Mouse (Mus musculus): Measurements from ENCODE around the gene Mta1. TPM values are rescaled to one million over a fixed set of nuclear protein-coding genes. Genes with fewer than 3 reads are reported as not detected.

Mta1 gene
- polyA plus RNA-seq, 1 experiment = 47.6 TPM

DNA sequence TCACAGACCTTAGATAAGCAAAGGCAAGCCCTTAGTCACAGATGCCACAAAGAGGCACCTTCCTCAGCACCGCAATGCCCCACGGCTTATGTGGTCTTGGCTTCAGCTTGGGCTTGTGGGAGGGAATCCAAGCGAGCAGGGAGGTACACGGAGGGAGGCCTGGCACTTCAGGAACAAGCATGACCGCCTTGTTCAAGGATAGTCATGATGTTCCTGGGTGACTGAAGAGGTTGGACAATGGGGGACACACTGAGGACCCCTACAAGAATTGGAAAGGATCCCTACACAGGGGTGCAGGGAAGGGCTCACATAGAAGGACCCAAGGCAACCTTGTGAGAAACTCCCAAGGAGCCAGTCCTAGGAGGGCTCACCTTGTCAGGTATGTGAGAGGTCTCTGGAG lies 1.0 kb upstream of the Mta1 start:
- Histone ChIP-seq H3K4me3 (ENCODE audit: low read depth, low read length) (no peak overlapping the region), H3K36me3 (ENCODE audit: control insufficient read depth, insufficient read depth, low read length) (no peaks in the 10 kb centered on the region), H3K4me1 (ENCODE audit: control insufficient read depth, insufficient read depth, insufficient read length, low read length) (peaks cover 8% of the 10 kb centered on the region), H3K27ac (ENCODE audit: insufficient read depth, low read depth, low read length) (no peak overlapping the region), H3K27me3 (ENCODE audit: control insufficient read depth, insufficient read depth, low read length) (no peaks in the 10 kb centered on the region; the same call in 1 of the 2 replicates)
- 86% methylated on average over 5 of the region's 5 CpGs for whole genome bisulfite sequencing
- TF ChIP-seq CTCF (IDR thresholded peaks at IDR 0.05; ENCODE audit: extremely low read depth, insufficient read length, insufficient replicate concordance, low read depth, low read length) (no peak), POLR2A (IDR thresholded peaks at IDR 0.05; ENCODE audit: low read depth, low read length) (no peak)

DNA sequence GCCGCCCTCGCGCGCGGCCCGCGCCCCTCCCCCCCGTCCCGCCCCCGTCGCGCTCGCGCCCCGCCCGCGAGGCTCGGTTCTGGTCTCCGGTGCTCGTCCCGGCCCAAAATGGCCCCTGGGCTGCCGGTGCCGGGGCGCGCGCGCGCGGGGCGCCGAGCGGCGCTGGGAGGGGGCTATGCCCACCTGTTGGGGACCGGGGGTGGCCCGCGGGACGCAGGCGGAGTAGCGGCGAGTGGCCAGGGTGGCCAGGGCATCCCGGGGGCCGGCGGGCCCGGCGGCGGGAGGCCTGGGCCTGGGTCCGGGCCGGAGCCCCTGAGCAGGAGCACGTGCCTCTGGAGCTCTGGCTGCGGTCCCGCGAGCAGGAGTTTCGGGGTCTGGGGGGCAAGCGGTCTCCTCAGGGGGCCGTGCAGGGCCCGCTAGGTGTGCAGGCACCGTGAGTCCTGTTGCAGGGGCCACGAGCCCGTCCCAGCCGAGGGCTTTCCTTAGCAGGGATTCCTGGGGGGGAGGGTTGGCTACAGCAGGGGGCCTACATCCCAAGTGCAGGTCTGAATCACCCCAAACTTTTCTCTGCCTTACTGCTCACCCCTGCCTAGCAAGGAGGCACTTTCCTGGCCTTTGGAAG lies 563 bp downstream of the Mta1 start:
- no peak for TF ChIP-seq POLR2A (IDR thresholded peaks at IDR 0.05; ENCODE audit: low read depth, low read length)
- TF ChIP-seq CTCF (IDR thresholded peaks at IDR 0.05; ENCODE audit: extremely low read depth, insufficient read length, insufficient replicate concordance, low read depth, low read length) = no peak
- Histone ChIP-seq H3K36me3 (ENCODE audit: control insufficient read depth, insufficient read depth, low read length) (no peaks in the 10 kb centered on the region), H3K27ac (ENCODE audit: insufficient read depth, low read depth, low read length) (no peak overlapping the region), H3K4me3 (ENCODE audit: low read depth, low read length) (peak overlapping the region; percentile 91), H3K4me1 (ENCODE audit: control insufficient read depth, insufficient read depth, insufficient read length, low read length) (peaks cover 8% of the 10 kb centered on the region), H3K27me3 (ENCODE audit: control insufficient read depth, insufficient read depth, low read length) (no peaks in the 10 kb centered on the region; the same call in 1 of the 2 replicates)
- WGBS = under 1% methylated on average over 60 of the region's 60 CpGs

DNA sequence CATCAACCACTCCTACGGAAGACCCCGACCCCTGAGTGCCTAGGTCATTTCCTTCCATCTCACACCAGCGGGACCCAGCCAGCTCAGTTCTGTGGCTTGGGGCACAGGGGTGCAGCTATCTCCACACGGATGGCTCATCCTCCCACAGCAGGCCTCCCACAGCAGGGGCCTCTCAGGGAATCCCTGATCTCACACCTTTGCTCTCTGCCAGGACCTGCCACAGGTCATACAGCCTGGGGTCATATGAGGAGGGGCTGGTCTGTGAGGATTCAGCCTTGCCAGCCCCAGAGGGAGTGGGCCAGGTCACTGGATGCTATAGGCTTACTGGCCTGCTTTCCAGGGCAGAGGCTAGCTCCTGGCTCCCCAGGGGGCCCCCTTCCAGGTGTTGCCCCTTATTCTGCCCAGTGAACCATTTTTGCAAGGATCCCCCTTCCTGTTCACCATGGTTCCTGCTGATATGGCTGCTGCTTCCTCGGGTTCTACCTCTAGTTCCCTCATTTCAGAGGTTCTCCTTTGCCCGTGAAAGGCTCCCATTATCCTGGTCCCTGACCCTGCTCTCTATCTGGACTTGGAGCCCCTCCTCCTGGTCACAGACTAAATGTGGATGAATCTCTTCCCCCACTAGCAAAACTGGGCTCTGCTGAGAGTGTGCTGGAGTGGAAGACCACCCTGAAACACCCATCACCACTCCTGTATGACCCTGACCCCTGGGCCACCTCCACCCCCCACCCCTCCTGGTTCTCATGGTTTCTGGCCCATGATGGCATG lies 1.6 kb downstream of the Mta1 start:
- peak overlapping the region; percentile 91; the same call in 1 of the 2 replicates for H3K4me3 ChIP-seq (ENCODE audit: low read depth, low read length)
- TF ChIP-seq POLR2A (IDR thresholded peaks at IDR 0.05; ENCODE audit: low read depth, low read length) = no peak
- TF ChIP-seq CTCF (IDR thresholded peaks at IDR 0.05; ENCODE audit: extremely low read depth, insufficient read length, insufficient replicate concordance, low read depth, low read length) = no peak
- no peaks in the 10 kb centered on the region for H3K36me3 ChIP-seq (ENCODE audit: control insufficient read depth, insufficient read depth, low read length)
- 43% methylated on average over 6 of the region's 6 CpGs for WGBS
- H3K4me1 ChIP-seq (ENCODE audit: control insufficient read depth, insufficient read depth, insufficient read length, low read length) = peaks cover 13% of the 10 kb centered on the region
- no peaks in the 10 kb centered on the region; the same call in 1 of the 2 replicates for H3K27me3 ChIP-seq (ENCODE audit: control insufficient read depth, insufficient read depth, low read length)
- no peak overlapping the region for H3K27ac ChIP-seq (ENCODE audit: insufficient read depth, low read depth, low read length)

DNA sequence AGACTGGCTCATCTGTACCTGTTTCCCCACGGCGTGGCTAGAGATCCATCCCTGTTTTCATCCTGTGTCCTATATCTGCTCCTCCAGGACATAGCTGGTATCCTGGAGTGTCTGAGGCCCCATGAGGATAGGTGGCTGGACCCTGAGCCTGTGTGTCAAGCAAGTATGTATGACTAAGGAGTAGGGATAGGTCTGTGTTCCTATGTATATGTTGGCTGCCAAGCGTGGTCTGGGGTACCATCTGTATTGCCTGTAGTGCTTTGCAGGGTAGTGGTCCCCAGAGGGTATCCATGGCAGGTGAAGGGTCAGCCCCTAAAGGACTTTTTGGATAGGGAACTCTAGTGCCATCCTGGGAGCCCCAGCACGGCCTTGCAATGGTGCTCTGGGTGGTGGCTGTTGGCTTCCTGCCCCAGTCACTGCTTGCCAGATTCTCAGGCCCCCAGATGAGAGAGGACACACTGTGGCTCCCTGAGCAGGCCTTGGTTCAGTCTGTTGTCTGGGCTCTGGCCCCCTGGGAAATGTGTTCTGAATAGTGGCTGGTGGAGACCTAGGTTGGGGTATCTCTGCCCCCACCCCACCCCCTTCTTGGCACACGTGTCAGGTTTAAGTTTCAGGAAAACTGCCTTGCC lies 2.5 kb downstream of the Mta1 start:
- no peaks in the 10 kb centered on the region for H3K36me3 ChIP-seq (ENCODE audit: control insufficient read depth, insufficient read depth, low read length)
- H3K27ac ChIP-seq (ENCODE audit: insufficient read depth, low read depth, low read length) = no peak overlapping the region
- peaks cover 13% of the 10 kb centered on the region for H3K4me1 ChIP-seq (ENCODE audit: control insufficient read depth, insufficient read depth, insufficient read length, low read length)
- no peak for TF ChIP-seq CTCF (IDR thresholded peaks at IDR 0.05; ENCODE audit: extremely low read depth, insufficient read length, insufficient replicate concordance, low read depth, low read length)
- TF ChIP-seq POLR2A (IDR thresholded peaks at IDR 0.05; ENCODE audit: low read depth, low read length) = no peak
- no peak overlapping the region for H3K4me3 ChIP-seq (ENCODE audit: low read depth, low read length)
- H3K27me3 ChIP-seq (ENCODE audit: control insufficient read depth, insufficient read depth, low read length) = no peaks in the 10 kb centered on the region; the same call in 1 of the 2 replicates
- WGBS = 66% methylated on average over 5 of the region's 5 CpGs

DNA sequence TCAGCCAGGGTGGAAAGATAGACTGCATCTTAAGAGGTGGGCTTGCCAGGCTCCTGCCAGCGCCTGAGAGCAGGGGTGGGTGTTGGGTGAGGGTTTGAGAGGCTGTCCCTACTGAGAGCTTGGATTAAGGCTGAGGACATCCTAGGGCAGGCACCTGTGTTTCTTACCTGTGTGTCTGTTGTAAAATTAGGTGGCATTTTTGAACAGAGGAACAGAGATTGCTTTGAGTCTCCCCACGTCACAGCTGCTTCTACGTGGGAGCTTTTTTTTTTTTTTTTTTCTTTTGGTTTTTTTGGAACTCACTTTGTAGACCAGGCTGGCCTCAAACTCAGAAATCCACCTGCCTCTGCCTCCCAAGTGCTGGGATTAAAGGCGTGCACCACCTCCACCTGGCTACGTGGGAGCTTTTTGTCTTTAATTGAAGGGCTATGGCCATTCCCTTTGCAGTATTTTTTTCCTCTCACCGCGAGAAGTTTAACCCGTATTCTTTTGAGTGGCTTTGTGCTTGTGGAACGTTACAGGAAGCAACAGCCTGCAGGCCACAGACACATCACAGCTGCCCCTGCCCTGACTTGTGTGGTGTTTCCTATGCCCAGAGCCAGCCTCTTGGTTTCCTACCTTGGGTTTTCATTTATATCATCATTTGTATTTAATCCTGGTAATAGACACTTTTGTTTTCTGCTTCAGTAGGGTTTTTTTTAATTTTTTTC lies 3.3 kb downstream of the Mta1 start:
- WGBS = 80% methylated on average over 9 of the region's 9 CpGs
- TF ChIP-seq POLR2A (IDR thresholded peaks at IDR 0.05; ENCODE audit: low read depth, low read length) = no peak
- no peak for TF ChIP-seq CTCF (IDR thresholded peaks at IDR 0.05; ENCODE audit: extremely low read depth, insufficient read length, insufficient replicate concordance, low read depth, low read length)
- Histone ChIP-seq H3K4me1 (ENCODE audit: control insufficient read depth, insufficient read depth, insufficient read length, low read length) (peaks cover 13% of the 10 kb centered on the region), H3K27me3 (ENCODE audit: control insufficient read depth, insufficient read depth, low read length) (no peaks in the 10 kb centered on the region; the same call in 1 of the 2 replicates), H3K4me3 (ENCODE audit: low read depth, low read length) (no peak overlapping the region), H3K36me3 (ENCODE audit: control insufficient read depth, insufficient read depth, low read length) (no peaks in the 10 kb centered on the region), H3K27ac (ENCODE audit: insufficient read depth, low read depth, low read length) (no peak overlapping the region)

DNA sequence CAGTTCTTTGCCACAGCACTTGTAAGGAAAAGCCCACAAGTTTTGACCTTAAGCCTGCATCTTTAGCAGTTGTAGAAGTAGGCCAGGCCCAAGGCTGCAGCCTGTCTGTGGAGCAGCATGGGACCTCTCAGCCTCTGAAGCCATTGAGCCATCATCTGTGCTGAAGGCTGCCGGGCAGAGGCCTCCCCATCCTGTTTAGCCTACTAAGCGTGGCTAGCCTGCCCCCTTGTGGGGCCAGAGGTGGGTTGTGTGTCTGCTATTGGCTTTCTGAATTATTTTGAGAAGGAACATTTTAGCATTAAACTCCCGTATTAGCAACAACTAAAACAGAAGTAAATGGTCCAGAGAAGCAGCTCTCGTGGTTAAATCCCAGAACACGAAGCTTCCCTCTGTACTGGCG lies 4.4 kb downstream of the Mta1 start:
- H3K4me1 ChIP-seq (ENCODE audit: control insufficient read depth, insufficient read depth, insufficient read length, low read length) = peaks cover 12% of the 10 kb centered on the region
- H3K27ac ChIP-seq (ENCODE audit: insufficient read depth, low read depth, low read length) = no peak overlapping the region
- no peak overlapping the region for H3K4me3 ChIP-seq (ENCODE audit: low read depth, low read length)
- no peaks in the 10 kb centered on the region for H3K36me3 ChIP-seq (ENCODE audit: control insufficient read depth, insufficient read depth, low read length)
- 62% methylated on average over 6 of the region's 6 CpGs for WGBS
- TF ChIP-seq POLR2A (IDR thresholded peaks at IDR 0.05; ENCODE audit: low read depth, low read length) = no peak
- peak; percentile 63; the same call in 1 of the 2 replicates for TF ChIP-seq CTCF (IDR thresholded peaks at IDR 0.05; ENCODE audit: extremely low read depth, insufficient read length, insufficient replicate concordance, low read depth, low read length)
- H3K27me3 ChIP-seq (ENCODE audit: control insufficient read depth, insufficient read depth, low read length) = no peaks in the 10 kb centered on the region; the same call in 1 of the 2 replicates

Data from small intestine, adult 2 months (tissue).